Mouse (Mus musculus) MEL (cell line): ENCODE data around the gene Ereg. TPM values are rescaled to one million over a fixed set of nuclear protein-coding genes. Genes with fewer than 3 reads are reported as not detected.

Source experiments
- DNase-seq: peaks from one replicate; pipeline ENCODE4 v3.0.0; 2011; ENCODE audit warnings: low read depth, low spot score
- H3K27ac ChIP-seq: 2 replicates; pipeline ENCODE4 v1.5.1; 2012; ENCODE audit warnings: low read depth, mild to moderate bottlenecking, control low read depth, low read length, moderate library complexity; ENCODE audit not compliant: control insufficient read depth
- H3K27me3 ChIP-seq, 2 experiments: fragments of 150-350 bp in 1 of 2; sonication (generic) in 1 of 2; 2 replicates each; pipeline ENCODE4 v1.6.1; 2012; ENCODE audit warnings: low read length in 2 of 2, mild to moderate bottlenecking in 2 of 2, improper control_type of control experiment in 1 of 2, moderate library complexity in 1 of 2; ENCODE audit not compliant: insufficient read depth in 2 of 2, control insufficient read depth in 1 of 2
- H3K36me3 ChIP-seq, 2 experiments: 2 replicates each; pipeline ENCODE4 v1.6.1; 2012 to 2014; ENCODE audit warnings: low read length in 2 of 2, improper control_type of control experiment in 1 of 2, inconsistent platforms in 1 of 2, mild to moderate bottlenecking in 1 of 2; ENCODE audit not compliant: insufficient read depth in 2 of 2, control insufficient read depth in 1 of 2
- H3K4me1 ChIP-seq, 2 experiments: fragments of 150-350 bp in 1 of 2; sonication (generic) in 1 of 2; 2 replicates each; pipeline ENCODE4 v1.6.1; 2012; ENCODE audit warnings: low read length in 2 of 2, improper control_type of control experiment in 1 of 2, mild to moderate bottlenecking in 1 of 2; ENCODE audit not compliant: insufficient read depth in 2 of 2, control insufficient read depth in 1 of 2
- H3K4me3 ChIP-seq, 2 experiments: fragments of 150-350 bp in 1 of 2; sonication (generic) in 1 of 2; 2 replicates each; pipeline ENCODE4 v1.5.1; 2012; ENCODE audit warnings: low read depth in 2 of 2, low read length in 2 of 2, mild to moderate bottlenecking in 2 of 2, moderate library complexity in 2 of 2, control low read depth in 1 of 2, improper control_type of control experiment in 1 of 2; ENCODE audit not compliant: control insufficient read depth in 1 of 2, insufficient read depth in 1 of 2
- H3K79me2 ChIP-seq: 2 replicates; pipeline ENCODE4 v1.6.1; 2012; ENCODE audit warnings: mild to moderate bottlenecking, low read length, moderate library complexity; ENCODE audit not compliant: control insufficient read depth, poor library complexity, insufficient read depth
- H3K9ac ChIP-seq: 2 replicates; pipeline ENCODE4 v1.6.1; 2012; ENCODE audit warnings: low read depth, mild to moderate bottlenecking, control low read depth, low read length, moderate library complexity; ENCODE audit not compliant: control insufficient read depth, poor library complexity, severe bottlenecking
- H3K9me3 ChIP-seq: fragments of 150-350 bp; sonication (generic); replicated peaks from 2 replicates; pipeline ENCODE4 v1.6.1; 2012; ENCODE audit warnings: mild to moderate bottlenecking, low read length, improper control_type of control experiment, moderate library complexity; ENCODE audit not compliant: insufficient read depth
- CHD2 ChIP-seq: IDR thresholded peaks from 2 replicates; pipeline ENCODE4 v1.6.1; 2011; ENCODE audit warnings: low read length, improper control_type of control experiment
- E2F4 ChIP-seq: IDR thresholded peaks from 2 replicates; pipeline ENCODE4 v1.6.1; 2011; ENCODE audit warnings: low read depth, low read length, improper control_type of control experiment, borderline replicate concordance
- ETS1 ChIP-seq: IDR thresholded peaks from 2 replicates; pipeline ENCODE4 v1.6.1; 2012; ENCODE audit warnings: low read depth, mild to moderate bottlenecking, inconsistent platforms, low read length, improper control_type of control experiment, moderate library complexity
- GATA1 ChIP-seq: IDR thresholded peaks from 2 replicates; pipeline ENCODE4 v1.6.1; 2011; ENCODE audit warnings: low read depth, low read length, improper control_type of control experiment
- KAT2A ChIP-seq: conservative IDR thresholded peaks from 2 replicates; pipeline ENCODE4 v1.6.1; 2012; ENCODE audit warnings: low read depth, low read length, improper control_type of control experiment, inconsistent platforms
- MAFK ChIP-seq: IDR thresholded peaks from 2 replicates; pipeline ENCODE4 v1.6.1; 2011; ENCODE audit warnings: low read depth, mild to moderate bottlenecking, low read length, improper control_type of control experiment, borderline replicate concordance
- MAX ChIP-seq: IDR thresholded peaks from 2 replicates; pipeline ENCODE4 v1.6.1; 2011; ENCODE audit warnings: low read length, improper control_type of control experiment
- MAZ ChIP-seq: IDR thresholded peaks from 2 replicates; pipeline ENCODE4 v1.6.1; 2012; ENCODE audit warnings: low read depth, mild to moderate bottlenecking, inconsistent platforms, low read length, improper control_type of control experiment
- MEF2A ChIP-seq: IDR thresholded peaks from 2 replicates; pipeline ENCODE4 v1.6.1; 2014; ENCODE audit warnings: low read depth, mild to moderate bottlenecking, inconsistent platforms, low read length, improper control_type of control experiment; ENCODE audit not compliant: poor library complexity, insufficient replicate concordance, severe bottlenecking; ENCODE audit errors: extremely low read depth
- MXI1 ChIP-seq: IDR thresholded peaks from 2 replicates; pipeline ENCODE4 v1.6.1; 2011; ENCODE audit warnings: mild to moderate bottlenecking, low read depth, low read length, improper control_type of control experiment
- MYC ChIP-seq: IDR thresholded peaks from 2 replicates; pipeline ENCODE4 v1.6.1; 2011; ENCODE audit warnings: low read depth, mild to moderate bottlenecking, low read length, improper control_type of control experiment, moderate library complexity
- POLR2AphosphoS5 ChIP-seq: IDR thresholded peaks from 2 replicates; pipeline ENCODE4 v1.6.1; 2012; ENCODE audit warnings: low read depth, borderline replicate concordance, mild to moderate bottlenecking, inconsistent platforms, low read length, moderate library complexity, mixed read lengths
- RCOR1 ChIP-seq: IDR thresholded peaks from 2 replicates; pipeline ENCODE4 v1.6.1; 2012; ENCODE audit warnings: low read depth, mild to moderate bottlenecking, inconsistent platforms, low read length, improper control_type of control experiment
- SMC3 ChIP-seq: IDR thresholded peaks from 2 replicates; pipeline ENCODE4 v1.6.1; 2011; ENCODE audit warnings: low read depth, low read length, improper control_type of control experiment
- TAL1 ChIP-seq: IDR thresholded peaks from 2 replicates; pipeline ENCODE4 v1.6.1; 2012; ENCODE audit warnings: mild to moderate bottlenecking, inconsistent platforms, low read length, moderate library complexity, mixed read lengths
- USF2 ChIP-seq, 2 experiments: IDR thresholded peaks; 2 replicates each; pipeline ENCODE4 v1.6.1; 2011 to 2012; ENCODE audit warnings: improper control_type of control experiment in 2 of 2, low read length in 2 of 2, borderline replicate concordance in 1 of 2, inconsistent platforms in 1 of 2, low read depth in 1 of 2, mild to moderate bottlenecking in 1 of 2; ENCODE audit not compliant: insufficient read depth in 1 of 2
- ZNF384 ChIP-seq: IDR thresholded peaks from 2 replicates; pipeline ENCODE4 v1.6.1; 2012; ENCODE audit warnings: low read depth, mild to moderate bottlenecking, inconsistent platforms, low read length, improper control_type of control experiment
- polyA plus RNA-seq, 2 experiments: library from polyadenylated mRNA; stranded (reverse) in 1 of 2; unstranded in 1 of 2; fragments of >175 nt in 1 of 2; fragments of >200 nt in 1 of 2; gene quantifications; 2 replicates each; pipeline versions ENCODE4 v1.2.1 to v1.2.4; 2012; ENCODE audit warnings: low replicate concordance in 2 of 2, low read depth in 1 of 2; ENCODE audit not compliant: insufficient read length in 2 of 2, insufficient read depth in 1 of 2, missing spikeins in 1 of 2
- total RNA-seq: library from RNA; depleted of rRNA; stranded (reverse); fragments of 300-350 nt; gene quantifications from 2 replicates; pipeline ENCODE4 v1.2.3, GENCODE M21; 2012

Gene Ereg
- total and polyA plus RNA-seq, 3 experiments, result not detected

DNA sequence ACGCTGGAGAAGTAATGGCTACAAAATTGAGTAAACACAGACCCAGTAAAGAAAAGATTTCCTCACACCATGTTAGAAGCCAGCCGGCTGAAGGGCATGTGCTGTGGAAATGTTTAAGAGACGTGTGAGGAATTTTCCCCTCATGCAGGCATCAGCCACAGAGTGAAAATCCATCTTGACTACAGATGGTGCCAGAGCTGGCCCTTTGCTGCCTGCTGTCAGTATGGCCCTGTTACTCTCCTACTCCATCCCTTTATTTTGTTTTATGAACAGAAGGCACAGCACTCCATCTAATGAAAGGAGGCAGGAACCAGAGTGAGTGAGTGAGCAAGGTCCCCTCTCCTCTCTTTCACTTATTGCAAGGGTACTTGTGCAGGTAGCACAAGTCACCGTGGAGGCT, 2.1 kb upstream of the Ereg start:
- no peak for DNase-seq
- no peaks in the 10 kb centered on the region; a peak in 1 of 4 replicates for H3K27me3 ChIP-seq
- no peaks in the 10 kb centered on the region for H3K4me1 ChIP-seq
- no peaks in the 10 kb centered on the region for H3K9me3 ChIP-seq
- TF ChIP-seq USF2 (IDR thresholded peaks at IDR 0.05; ENCODE audit: borderline replicate concordance in 1 of 2, insufficient read depth in 1 of 2, low read depth in 1 of 2, low read length in 2 of 2) (no peak), RCOR1 (no peak), MAFK (no peak), MXI1 (no peak), KAT2A (no peak), ZNF384 (no peak), MAX (no peak), SMC3 (no peak), E2F4 (no peak), CHD2 (no peak), TAL1 (no peak)
- H3K27ac ChIP-seq, result no peak overlapping the region
- H3K9ac ChIP-seq, result no peak overlapping the region
- H3K4me3 ChIP-seq, result no peak overlapping the region
- H3K36me3 ChIP-seq, result no peaks in the 10 kb centered on the region
- H3K79me2 ChIP-seq, result no peaks in the 10 kb centered on the region

DNA sequence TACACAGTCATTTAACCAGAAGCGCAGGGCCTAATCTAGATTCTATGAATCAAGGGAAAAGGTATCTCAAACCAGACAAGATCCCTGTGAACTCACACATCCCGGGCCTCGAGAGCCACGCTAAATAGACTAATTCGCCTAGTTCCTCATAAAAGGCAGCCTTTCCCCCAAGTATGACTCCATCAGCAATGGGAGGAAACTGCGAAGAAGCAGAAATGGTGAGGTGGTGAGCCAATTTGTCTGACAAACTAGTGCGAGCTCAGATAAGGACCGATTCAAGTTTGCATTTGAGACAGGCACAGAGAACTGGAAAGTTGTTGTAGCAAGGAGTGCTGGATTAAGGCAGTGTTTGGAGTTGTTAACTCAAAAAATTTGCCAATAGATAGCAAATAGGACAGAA, 796 bp upstream of the Ereg start:
- no peaks in the 10 kb centered on the region for H3K36me3 ChIP-seq
- no peak overlapping the region for H3K9ac ChIP-seq
- H3K27ac ChIP-seq, result no peak overlapping the region
- no peaks in the 10 kb centered on the region for H3K9me3 ChIP-seq
- TF ChIP-seq ETS1 (no peak), E2F4 (no peak), MXI1 (no peak), MYC (no peak), GATA1 (no peak), KAT2A (no peak), POLR2AphosphoS5 (no peak), MAZ (no peak), MAFK (no peak), MEF2A (no peak), ZNF384 (no peak)
- TF ChIP-seq, all 39 proteins: peak for 0
- H3K4me1 ChIP-seq, result no peaks in the 10 kb centered on the region
- H3K79me2 ChIP-seq, result no peaks in the 10 kb centered on the region
- no peaks in the 10 kb centered on the region; a peak in 1 of 4 replicates for H3K27me3 ChIP-seq
- no peak overlapping the region for H3K4me3 ChIP-seq
- DNase-seq, result no peak
